Mouse (Mus musculus): ENCODE results near the gene Smok2a. TPM values are rescaled to one million over a fixed set of nuclear protein-coding genes. Genes with fewer than 3 reads are reported as not detected.
"Not testable (repeated sequence)": the region's sequence is repeated elsewhere in the genome, so short reads cannot be mapped to it uniquely, and the experiment has no call there.

The Smok2a gene
- polyA plus RNA-seq (2012; ENCODE audit: insufficient read depth, insufficient read length, low replicate concordance, missing spikeins), result not detected in 2 replicates

GRCm38 (mm10) chr17:13220888-13221287, at the start of gene Smok2a:
Gene Smok2a, plus strand, starts transcription at chr17:13221188.
- Histone ChIP-seq H3K4me3 (ENCODE audit: insufficient read depth, low read depth, low read length) (no peak within 1 kb of the TSS), H3K4me1 (ENCODE audit: control insufficient read depth, insufficient read depth, low read length) (no peaks in the 10 kb centered on the region), H3K27ac (ENCODE audit: insufficient read depth, low read depth, low read length) (no peak within 1 kb of the TSS)
- WGBS, result 90% methylated on average over 3 of the region's 3 CpGs
- TF ChIP-seq POLR2A (IDR thresholded peaks at IDR 0.05; ENCODE audit: insufficient read depth, low read depth, low read length) (no peak), CTCF (IDR thresholded peaks at IDR 0.05; ENCODE audit: insufficient read depth, low read depth, low read length) (no peak)

GRCm38 (mm10) chr17:13173578-13173977, 47.4 kb upstream of the Smok2a start:
- not testable (repeated sequence) for H3K27ac ChIP-seq (ENCODE audit: insufficient read depth, low read depth, low read length); H3K4me3 ChIP-seq (ENCODE audit: insufficient read depth, low read depth, low read length); H3K4me1 ChIP-seq (ENCODE audit: control insufficient read depth, insufficient read depth, low read length)
- 82% methylated on average over 6 of the region's 6 CpGs for WGBS

GRCm38 (mm10) chr17:13174029-13174428, 47.0 kb upstream of the Smok2a start:
- 42% methylated on average over 2 of the region's 3 CpGs for WGBS
- not testable (repeated sequence) for H3K4me3 ChIP-seq (ENCODE audit: insufficient read depth, low read depth, low read length); H3K27ac ChIP-seq (ENCODE audit: insufficient read depth, low read depth, low read length); H3K4me1 ChIP-seq (ENCODE audit: control insufficient read depth, insufficient read depth, low read length)

GRCm38 (mm10) chr17:13175609-13176008, 45.4 kb upstream of the Smok2a start:
- H3K27ac ChIP-seq (ENCODE audit: insufficient read depth, low read depth, low read length); H3K4me3 ChIP-seq (ENCODE audit: insufficient read depth, low read depth, low read length); H3K4me1 ChIP-seq (ENCODE audit: control insufficient read depth, insufficient read depth, low read length): not testable (repeated sequence)
- 44% methylated on average over 1 of the region's 1 CpGs for WGBS

- not testable (repeated sequence) for H3K27ac ChIP-seq (ENCODE audit: insufficient read depth, low read depth, low read length); H3K4me3 ChIP-seq (ENCODE audit: insufficient read depth, low read depth, low read length); H3K4me1 ChIP-seq (ENCODE audit: control insufficient read depth, insufficient read depth, low read length)
- 56% methylated on average over 1 of the region's 1 CpGs for WGBS
These were observed 43.2 kb upstream of the Smok2a start for GRCm38 (mm10) chr17:13177796-13178195.

- not testable (repeated sequence) for H3K27ac ChIP-seq (ENCODE audit: insufficient read depth, low read depth, low read length); H3K4me1 ChIP-seq (ENCODE audit: control insufficient read depth, insufficient read depth, low read length); H3K4me3 ChIP-seq (ENCODE audit: insufficient read depth, low read depth, low read length)
- 88% methylated on average over 4 of the region's 4 CpGs for WGBS
These were observed 42.0 kb upstream of the Smok2a start for GRCm38 (mm10) chr17:13179021-13179420.

- 92% methylated on average over 5 of the region's 5 CpGs for WGBS
- not testable (repeated sequence) for H3K4me3 ChIP-seq (ENCODE audit: insufficient read depth, low read depth, low read length); H3K27ac ChIP-seq (ENCODE audit: insufficient read depth, low read depth, low read length); H3K4me1 ChIP-seq (ENCODE audit: control insufficient read depth, insufficient read depth, low read length)
These were observed 40.5 kb upstream of the Smok2a start for GRCm38 (mm10) chr17:13180491-13180890.

GRCm38 (mm10) chr17:13182712-13183111, 38.3 kb upstream of the Smok2a start:
- not testable (repeated sequence) for H3K27ac ChIP-seq (ENCODE audit: insufficient read depth, low read depth, low read length); H3K4me1 ChIP-seq (ENCODE audit: control insufficient read depth, insufficient read depth, low read length); H3K4me3 ChIP-seq (ENCODE audit: insufficient read depth, low read depth, low read length)
- 71% methylated on average over 3 of the region's 4 CpGs for WGBS

GRCm38 (mm10) chr17:13184514-13184913, 36.5 kb upstream of the Smok2a start:
- WGBS, result 96% methylated on average over 5 of the region's 5 CpGs
- H3K4me1 ChIP-seq (ENCODE audit: control insufficient read depth, insufficient read depth, low read length); H3K4me3 ChIP-seq (ENCODE audit: insufficient read depth, low read depth, low read length); H3K27ac ChIP-seq (ENCODE audit: insufficient read depth, low read depth, low read length): not testable (repeated sequence)

- WGBS, result 85% methylated on average over 6 of the region's 6 CpGs
- H3K4me3 ChIP-seq (ENCODE audit: insufficient read depth, low read depth, low read length); H3K4me1 ChIP-seq (ENCODE audit: control insufficient read depth, insufficient read depth, low read length); H3K27ac ChIP-seq (ENCODE audit: insufficient read depth, low read depth, low read length): not testable (repeated sequence)
These were observed 34.4 kb upstream of the Smok2a start for GRCm38 (mm10) chr17:13186541-13186940.

- not testable (repeated sequence) for H3K4me1 ChIP-seq (ENCODE audit: control insufficient read depth, insufficient read depth, low read length); H3K4me3 ChIP-seq (ENCODE audit: insufficient read depth, low read depth, low read length); H3K27ac ChIP-seq (ENCODE audit: insufficient read depth, low read depth, low read length)
- 57% methylated on average over 6 of the region's 6 CpGs for WGBS
These were observed 33.4 kb upstream of the Smok2a start for GRCm38 (mm10) chr17:13187621-13188020.

GRCm38 (mm10) chr17:13188846-13189245, 32.1 kb upstream of the Smok2a start:
- H3K4me3 ChIP-seq (ENCODE audit: insufficient read depth, low read depth, low read length); H3K4me1 ChIP-seq (ENCODE audit: control insufficient read depth, insufficient read depth, low read length); H3K27ac ChIP-seq (ENCODE audit: insufficient read depth, low read depth, low read length): not testable (repeated sequence)
- 89% methylated on average over 2 of the region's 2 CpGs for WGBS

- H3K4me1 ChIP-seq (ENCODE audit: control insufficient read depth, insufficient read depth, low read length); H3K27ac ChIP-seq (ENCODE audit: insufficient read depth, low read depth, low read length); H3K4me3 ChIP-seq (ENCODE audit: insufficient read depth, low read depth, low read length): not testable (repeated sequence)
- WGBS, result 87% methylated on average over 10 of the region's 10 CpGs
These were observed 30.0 kb upstream of the Smok2a start for GRCm38 (mm10) chr17:13190836-13191583.

GRCm38 (mm10) chr17:13196486-13196885, 24.5 kb upstream of the Smok2a start:
- H3K4me3 ChIP-seq (ENCODE audit: insufficient read depth, low read depth, low read length); H3K4me1 ChIP-seq (ENCODE audit: control insufficient read depth, insufficient read depth, low read length); H3K27ac ChIP-seq (ENCODE audit: insufficient read depth, low read depth, low read length): not testable (repeated sequence)
- 66% methylated on average over 4 of the region's 4 CpGs for WGBS

- not testable (repeated sequence) for H3K27ac ChIP-seq (ENCODE audit: insufficient read depth, low read depth, low read length); H3K4me1 ChIP-seq (ENCODE audit: control insufficient read depth, insufficient read depth, low read length); H3K4me3 ChIP-seq (ENCODE audit: insufficient read depth, low read depth, low read length)
- WGBS, result 90% methylated on average over 2 of the region's 2 CpGs
These were observed 22.2 kb upstream of the Smok2a start for GRCm38 (mm10) chr17:13198812-13199211.
